Mouse (Mus musculus) MEL (cell line): ENCODE measurements around the gene Mei1. TPM values are rescaled to one million over a fixed set of nuclear protein-coding genes. Genes with fewer than 3 reads are reported as not detected.
A peak's percentile ranks its signal among the peaks of the same experiment; 100 is the strongest.

Experiments used
- DNase-seq: peaks from one replicate; pipeline ENCODE4 v3.0.0; 2011; ENCODE audit warnings: low read depth, low spot score
- H3K27ac ChIP-seq: 2 replicates; pipeline ENCODE4 v1.5.1; 2012; ENCODE audit warnings: low read depth, mild to moderate bottlenecking, control low read depth, low read length, moderate library complexity; ENCODE audit not compliant: control insufficient read depth
- H3K27me3 ChIP-seq, 2 experiments: fragments of 150-350 bp in 1 of 2; sonication (generic) in 1 of 2; 2 replicates each; pipeline ENCODE4 v1.6.1; 2012; ENCODE audit warnings: low read length in 2 of 2, mild to moderate bottlenecking in 2 of 2, improper control_type of control experiment in 1 of 2, moderate library complexity in 1 of 2; ENCODE audit not compliant: insufficient read depth in 2 of 2, control insufficient read depth in 1 of 2
- H3K36me3 ChIP-seq, 2 experiments: 2 replicates each; pipeline ENCODE4 v1.6.1; 2012 to 2014; ENCODE audit warnings: low read length in 2 of 2, improper control_type of control experiment in 1 of 2, inconsistent platforms in 1 of 2, mild to moderate bottlenecking in 1 of 2; ENCODE audit not compliant: insufficient read depth in 2 of 2, control insufficient read depth in 1 of 2
- H3K4me1 ChIP-seq, 2 experiments: fragments of 150-350 bp in 1 of 2; sonication (generic) in 1 of 2; 2 replicates each; pipeline ENCODE4 v1.6.1; 2012; ENCODE audit warnings: low read length in 2 of 2, improper control_type of control experiment in 1 of 2, mild to moderate bottlenecking in 1 of 2; ENCODE audit not compliant: insufficient read depth in 2 of 2, control insufficient read depth in 1 of 2
- H3K4me3 ChIP-seq, 2 experiments: fragments of 150-350 bp in 1 of 2; sonication (generic) in 1 of 2; 2 replicates each; pipeline ENCODE4 v1.5.1; 2012; ENCODE audit warnings: low read depth in 2 of 2, low read length in 2 of 2, mild to moderate bottlenecking in 2 of 2, moderate library complexity in 2 of 2, control low read depth in 1 of 2, improper control_type of control experiment in 1 of 2; ENCODE audit not compliant: control insufficient read depth in 1 of 2, insufficient read depth in 1 of 2
- H3K79me2 ChIP-seq: 2 replicates; pipeline ENCODE4 v1.6.1; 2012; ENCODE audit warnings: mild to moderate bottlenecking, low read length, moderate library complexity; ENCODE audit not compliant: control insufficient read depth, poor library complexity, insufficient read depth
- H3K9ac ChIP-seq: 2 replicates; pipeline ENCODE4 v1.6.1; 2012; ENCODE audit warnings: low read depth, mild to moderate bottlenecking, control low read depth, low read length, moderate library complexity; ENCODE audit not compliant: control insufficient read depth, poor library complexity, severe bottlenecking
- H3K9me3 ChIP-seq: fragments of 150-350 bp; sonication (generic); replicated peaks from 2 replicates; pipeline ENCODE4 v1.6.1; 2012; ENCODE audit warnings: mild to moderate bottlenecking, low read length, improper control_type of control experiment, moderate library complexity; ENCODE audit not compliant: insufficient read depth
- CHD1 ChIP-seq: IDR thresholded peaks from 2 replicates; pipeline ENCODE4 v1.6.1; 2012; ENCODE audit warnings: low read depth, mild to moderate bottlenecking, inconsistent platforms, low read length, improper control_type of control experiment
- EP300 ChIP-seq, 2 experiments: IDR thresholded peaks; 2 replicates each; pipeline ENCODE4 v1.6.1; 2011; ENCODE audit warnings: improper control_type of control experiment in 2 of 2, low read length in 2 of 2, low read depth in 1 of 2, mild to moderate bottlenecking in 1 of 2
- ETS1 ChIP-seq: IDR thresholded peaks from 2 replicates; pipeline ENCODE4 v1.6.1; 2012; ENCODE audit warnings: low read depth, mild to moderate bottlenecking, inconsistent platforms, low read length, improper control_type of control experiment, moderate library complexity
- GABPA ChIP-seq: IDR thresholded peaks from 2 replicates; pipeline ENCODE4 v1.6.1; 2012; ENCODE audit warnings: low read depth, mild to moderate bottlenecking, inconsistent platforms, low read length, improper control_type of control experiment, moderate library complexity
- GATA1 ChIP-seq: IDR thresholded peaks from 2 replicates; pipeline ENCODE4 v1.6.1; 2011; ENCODE audit warnings: low read depth, low read length, improper control_type of control experiment
- MAX ChIP-seq: IDR thresholded peaks from 2 replicates; pipeline ENCODE4 v1.6.1; 2011; ENCODE audit warnings: low read length, improper control_type of control experiment
- MXI1 ChIP-seq: IDR thresholded peaks from 2 replicates; pipeline ENCODE4 v1.6.1; 2011; ENCODE audit warnings: mild to moderate bottlenecking, low read depth, low read length, improper control_type of control experiment
- NELFE ChIP-seq: IDR thresholded peaks from 2 replicates; pipeline ENCODE4 v1.6.1; 2011; ENCODE audit warnings: low read depth, low read length, improper control_type of control experiment
- POLR2A ChIP-seq, 2 experiments: IDR thresholded peaks; 2 replicates each; pipeline ENCODE4 v1.6.1; 2011 to 2012; ENCODE audit warnings: low read length in 2 of 2, mild to moderate bottlenecking in 2 of 2, control low read depth in 1 of 2, improper control_type of control experiment in 1 of 2, low read depth in 1 of 2, moderate library complexity in 1 of 2; ENCODE audit not compliant: control insufficient read depth in 1 of 2, insufficient read depth in 1 of 2, poor library complexity in 1 of 2
- SIN3A ChIP-seq: IDR thresholded peaks from 2 replicates; pipeline ENCODE4 v1.6.1; 2012; ENCODE audit warnings: low read length, improper control_type of control experiment, inconsistent platforms
- TAL1 ChIP-seq: IDR thresholded peaks from 2 replicates; pipeline ENCODE4 v1.6.1; 2012; ENCODE audit warnings: mild to moderate bottlenecking, inconsistent platforms, low read length, moderate library complexity, mixed read lengths
- TBP ChIP-seq: IDR thresholded peaks from 2 replicates; pipeline ENCODE4 v1.8.0; 2011; ENCODE audit warnings: low read depth, low read length, improper control_type of control experiment
- UBTF ChIP-seq: IDR thresholded peaks from 2 replicates; pipeline ENCODE4 v1.6.1; 2012; ENCODE audit warnings: low read depth, mild to moderate bottlenecking, inconsistent platforms, low read length, improper control_type of control experiment, moderate library complexity, borderline replicate concordance; ENCODE audit not compliant: insufficient read depth
- USF2 ChIP-seq, 2 experiments: IDR thresholded peaks; 2 replicates each; pipeline ENCODE4 v1.6.1; 2011 to 2012; ENCODE audit warnings: improper control_type of control experiment in 2 of 2, low read length in 2 of 2, borderline replicate concordance in 1 of 2, inconsistent platforms in 1 of 2, low read depth in 1 of 2, mild to moderate bottlenecking in 1 of 2; ENCODE audit not compliant: insufficient read depth in 1 of 2
- ZC3H11A ChIP-seq: IDR thresholded peaks from 2 replicates; pipeline ENCODE4 v1.6.1; 2012; ENCODE audit warnings: low read depth, mild to moderate bottlenecking, inconsistent platforms, low read length, improper control_type of control experiment
- ZKSCAN1 ChIP-seq: IDR thresholded peaks from 2 replicates; pipeline ENCODE4 v1.6.1; 2012; ENCODE audit warnings: low read depth, mild to moderate bottlenecking, inconsistent platforms, low read length, improper control_type of control experiment, moderate library complexity
- ZMIZ1 ChIP-seq: IDR thresholded peaks from 2 replicates; pipeline ENCODE4 v1.6.1; 2012; ENCODE audit warnings: low read depth, mild to moderate bottlenecking, inconsistent platforms, low read length, improper control_type of control experiment, moderate library complexity
- polyA plus RNA-seq, 2 experiments: library from polyadenylated mRNA; stranded (reverse) in 1 of 2; unstranded in 1 of 2; fragments of >175 nt in 1 of 2; fragments of >200 nt in 1 of 2; gene quantifications; 2 replicates each; pipeline versions ENCODE4 v1.2.1 to v1.2.4; 2012; ENCODE audit warnings: low replicate concordance in 2 of 2, low read depth in 1 of 2; ENCODE audit not compliant: insufficient read length in 2 of 2, insufficient read depth in 1 of 2, missing spikeins in 1 of 2
- total RNA-seq: library from RNA; depleted of rRNA; stranded (reverse); fragments of 300-350 nt; gene quantifications from 2 replicates; pipeline ENCODE4 v1.2.3, GENCODE M21; 2012

The Mei1 gene
- total and polyA plus RNA-seq, 3 experiments: not detected

DNA sequence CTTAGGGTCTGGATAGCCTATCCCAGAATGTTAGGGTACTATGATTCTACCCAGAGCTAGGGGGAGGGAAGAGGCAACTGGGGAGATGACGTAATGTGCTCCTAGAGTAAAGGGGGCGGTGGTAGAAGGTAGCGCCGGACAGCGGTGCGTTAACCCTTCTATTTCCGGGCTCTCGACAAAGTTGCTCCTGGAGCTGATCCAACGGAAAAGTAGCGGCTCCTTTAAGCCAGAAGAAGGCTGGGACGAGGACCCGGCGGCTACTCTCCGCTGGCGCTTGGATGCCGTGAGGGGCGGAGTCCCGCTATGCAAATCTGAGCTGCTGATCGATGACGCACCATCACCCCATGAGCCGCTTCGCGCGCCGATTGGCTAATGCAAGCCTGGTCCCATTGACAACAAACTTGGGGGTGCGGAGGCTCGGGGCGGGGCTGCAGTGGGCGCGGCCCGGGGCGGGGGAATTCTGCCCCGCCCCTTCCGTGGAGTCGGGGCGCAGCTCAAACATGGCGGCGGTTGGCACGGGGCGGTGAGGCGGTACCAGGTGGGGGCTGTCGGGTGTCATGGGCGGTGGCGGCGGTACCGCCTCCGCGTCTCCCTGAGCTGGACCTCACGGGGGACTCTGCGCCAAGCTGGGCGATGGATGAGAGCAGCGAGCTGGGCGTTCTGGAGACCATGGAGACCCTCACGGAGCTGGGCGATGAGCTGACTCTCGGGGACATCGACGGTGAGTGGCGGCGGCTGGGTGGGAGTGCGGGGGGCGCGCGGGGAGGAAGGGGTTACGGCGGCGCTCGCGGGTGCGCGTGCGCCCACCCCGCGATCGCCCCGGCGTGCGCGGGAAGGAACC is 77.2 kb downstream of the Mei1 start, which contains the start of gene Srebf2 (continued):
- TF ChIP-seq ZKSCAN1 (no peak), MAX (peak; percentile 68), ZMIZ1 (peak; percentile 73; the same call in 1 of the 2 replicates), POLR2A (IDR thresholded peaks at IDR 0.05; ENCODE audit: control insufficient read depth in 1 of 2, insufficient read depth in 1 of 2, low read depth in 1 of 2, low read length in 2 of 2, poor library complexity in 1 of 2) (peak; percentile 81 to 84; a peak in 3 of 4 replicates), NELFE (peak; percentile 79), ETS1 (peak; percentile 83), ZC3H11A (no peak)

DNA sequence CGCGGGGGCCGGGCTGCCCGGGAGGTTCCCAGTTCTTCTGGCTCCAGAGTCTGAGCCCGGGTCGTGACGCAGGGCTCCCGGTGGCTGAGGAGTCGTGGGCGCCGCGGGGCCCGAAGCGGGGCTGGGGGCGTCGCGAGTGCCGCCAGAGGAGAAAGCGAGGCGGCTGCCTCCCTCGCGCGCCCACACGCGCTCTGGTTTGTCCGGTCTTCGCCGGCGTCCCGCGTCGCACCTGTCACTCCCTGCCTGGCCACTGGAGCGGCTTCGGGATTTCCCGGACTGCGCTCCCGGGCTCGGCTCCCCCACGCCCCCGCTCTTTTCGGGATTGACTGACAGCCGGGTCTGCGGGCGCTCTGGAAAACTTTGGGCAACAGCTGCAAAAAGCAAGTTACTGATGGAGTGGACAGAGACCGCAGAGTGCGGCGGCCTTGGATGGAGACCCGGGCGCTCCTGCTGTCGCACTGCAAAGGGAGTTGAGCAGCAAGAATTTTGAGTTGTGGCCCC is 77.9 kb downstream of the Mei1 start:
- Histone ChIP-seq H3K9me3 (no peaks in the 10 kb centered on the region), H3K4me1 (peaks cover 0 to 27% of the 10 kb centered on the region in 2 experiments; a peak in 3 of 4 replicates), H3K79me2 (peaks cover 39% of the 10 kb centered on the region), H3K27me3 (no peaks in the 10 kb centered on the region), H3K36me3 (peaks cover 0 to 28% of the 10 kb centered on the region in 2 experiments; a peak in 2 of 4 replicates), H3K27ac (no peak overlapping the region), H3K9ac (peak overlapping the region; percentile 99)
- peak; percentile 54 for DNase-seq
- TF ChIP-seq GABPA (no peak), UBTF (0 out of 2 replicates have a peak, but pooled peaks have one; percentile 42), MXI1 (peak; percentile 49; the same call in 1 of the 2 replicates)
- TF ChIP-seq, all 39 proteins: peak for 2
- H3K4me3 ChIP-seq: peak overlapping the region; percentile 70 to 100

GRCm38 (mm10) chr15:82148510-82148911 is 78.7 kb downstream of the Mei1 start:
- H3K9me3 ChIP-seq: no peaks in the 10 kb centered on the region
- no peaks in the 10 kb centered on the region for H3K27me3 ChIP-seq
- peaks cover 45% of the 10 kb centered on the region for H3K79me2 ChIP-seq
- peak; percentile 60 for DNase-seq
- H3K27ac ChIP-seq: peak overlapping the region; percentile 18; the same call in 1 of the 2 replicates
- peaks cover 0 to 28% of the 10 kb centered on the region in 2 experiments; a peak in 3 of 4 replicates for H3K36me3 ChIP-seq
- peak overlapping the region; percentile 70 to 100 for H3K4me3 ChIP-seq
- 0 out of 4 replicates have a peak, but pooled peaks of 1 of the 2 experiments have one; percentile 6 for TF ChIP-seq EP300 (IDR thresholded peaks at IDR 0.05; ENCODE audit: low read depth in 1 of 2, low read length in 2 of 2)
- peak; percentile 51 for TF ChIP-seq SIN3A
- peak; percentile 23; the same call in 1 of the 2 replicates for TF ChIP-seq MXI1
- no peak for TF ChIP-seq USF2 (IDR thresholded peaks at IDR 0.05; ENCODE audit: borderline replicate concordance in 1 of 2, insufficient read depth in 1 of 2, low read depth in 1 of 2, low read length in 2 of 2)
- TF ChIP-seq CHD1: peak; percentile 45; the same call in 1 of the 2 replicates
- TF ChIP-seq TAL1: no peak
- peak; percentile 24; the same call in 1 of the 2 replicates for TF ChIP-seq TBP
- 0 out of 2 replicates have a peak, but pooled peaks have one; percentile 10 for TF ChIP-seq GATA1
- H3K9ac ChIP-seq: peak overlapping the region; percentile 99
- H3K4me1 ChIP-seq: peaks cover 0 to 27% of the 10 kb centered on the region in 2 experiments; a peak in 3 of 4 replicates
